Mouse (Mus musculus): ENCODE results near the gene Dtx1. TPM values are rescaled to one million over a fixed set of nuclear protein-coding genes. Genes with fewer than 3 reads are reported as not detected.
A peak's percentile ranks its signal among the peaks of the same experiment; 100 is the strongest.

The Dtx1 gene
- polyA plus RNA-seq, 1 experiment from 2014 or later = 34.2 TPM

- Histone ChIP-seq H3K27ac (no peak overlapping the region), H3K4me3 (replicated peaks) (no peak overlapping the region), H3K36me3 (no peaks in the 10 kb centered on the region), H3K4me1 (replicated peaks) (peaks cover 73% of the 10 kb centered on the region), H3K9ac (replicated peaks) (no peak overlapping the region), H3K9me3 (no peaks in the 10 kb centered on the region), H3K4me2 (replicated peaks) (no peak overlapping the region), H3K27me3 (no peaks in the 10 kb centered on the region)
- WGBS = 97% methylated on average over 2 of the region's 2 CpGs
- no peak for ATAC-seq
Measured at GRCm38 (mm10) chr5:120702969-120703368, 8.8 kb downstream of the Dtx1 start.

DNA sequence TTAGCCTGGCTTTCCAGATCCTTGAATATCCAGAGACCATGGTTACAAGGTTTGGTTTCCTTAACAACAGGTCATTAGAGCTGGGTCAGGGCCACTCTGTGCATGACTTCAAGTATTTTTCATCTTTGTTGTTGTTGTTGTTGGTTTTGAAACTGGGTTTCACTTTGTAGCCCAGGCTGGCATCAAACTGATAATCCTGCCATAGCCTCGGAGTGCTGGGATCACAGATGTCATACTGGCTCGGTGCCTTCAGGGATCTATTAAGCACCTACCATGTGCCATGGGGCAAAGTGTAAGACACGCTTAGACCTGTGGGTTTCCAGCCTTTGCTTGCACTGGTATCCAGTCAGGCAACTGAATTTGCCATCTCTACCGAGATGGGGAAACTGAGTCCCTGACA lies 9.3 kb downstream of the Dtx1 start:
- H3K36me3 ChIP-seq = no peaks in the 10 kb centered on the region
- no peak overlapping the region for H3K4me2 ChIP-seq (replicated peaks)
- no peak overlapping the region for H3K4me3 ChIP-seq (replicated peaks)
- no peaks in the 10 kb centered on the region for H3K9me3 ChIP-seq
- 88% methylated on average over 4 of the region's 4 CpGs for WGBS
- 0 out of 2 replicates have a peak, but pooled peaks cover 2% of the 10 kb centered on the region for H3K27me3 ChIP-seq
- no peak overlapping the region for H3K9ac ChIP-seq (replicated peaks)
- H3K27ac ChIP-seq = no peak overlapping the region
- peaks cover 72% of the 10 kb centered on the region for H3K4me1 ChIP-seq (replicated peaks)
- ATAC-seq = no peak

DNA sequence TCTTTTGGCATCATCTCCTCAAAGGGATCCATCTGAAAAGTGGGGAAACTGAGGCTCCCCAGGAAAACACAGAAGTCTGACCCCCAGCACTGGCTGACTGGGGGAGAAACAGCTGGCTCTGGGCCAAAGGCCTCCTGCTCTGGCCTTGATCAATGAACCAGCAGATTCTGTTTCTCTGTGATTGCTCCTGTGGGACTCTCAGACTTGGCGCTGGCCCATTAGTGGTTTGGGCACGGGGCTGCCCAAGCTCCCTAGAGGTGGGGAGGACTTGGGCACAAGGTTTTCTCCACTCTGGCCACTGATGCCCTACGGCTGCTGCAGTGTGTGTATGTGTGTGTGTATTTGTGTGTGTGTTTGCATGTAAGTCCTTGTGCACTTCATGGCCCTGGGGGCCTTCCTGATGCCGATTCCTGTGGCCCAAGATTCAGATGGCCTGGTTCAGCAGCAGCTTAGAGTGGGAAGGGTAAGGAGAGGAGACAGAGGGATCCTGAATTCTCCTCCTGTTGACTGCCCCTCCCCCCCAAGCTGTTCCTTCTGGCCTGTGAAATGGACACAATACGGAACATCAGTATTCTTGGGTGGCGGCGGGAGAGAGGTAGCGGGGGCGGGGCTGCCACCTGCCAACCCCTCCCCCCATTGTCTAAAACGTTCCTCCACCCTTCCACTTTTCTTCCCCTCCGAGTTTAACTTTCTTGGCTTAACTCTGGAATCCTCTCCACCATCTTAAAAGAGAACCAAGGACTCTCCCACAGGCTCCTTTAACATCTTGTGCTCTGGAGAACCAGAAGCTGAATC lies 10.5 kb downstream of the Dtx1 start:
- H3K4me1 ChIP-seq (replicated peaks) = peaks cover 63% of the 10 kb centered on the region
- 0 out of 2 replicates have a peak overlapping the region, but pooled peaks have one; percentile 8 for H3K9ac ChIP-seq (replicated peaks)
- ATAC-seq = no peak
- WGBS = 63% methylated on average over 11 of the region's 11 CpGs
- no peaks in the 10 kb centered on the region for H3K9me3 ChIP-seq
- H3K27ac ChIP-seq = no peak overlapping the region
- no peak overlapping the region for H3K4me2 ChIP-seq (replicated peaks)
- H3K4me3 ChIP-seq (replicated peaks) = no peak overlapping the region
- H3K36me3 ChIP-seq = no peaks in the 10 kb centered on the region
- peaks cover 13% of the 10 kb centered on the region for H3K27me3 ChIP-seq

- H3K27me3 ChIP-seq = peaks cover 36% of the 10 kb centered on the region
- H3K9ac ChIP-seq (replicated peaks) = no peak overlapping the region
- WGBS = 35% methylated on average over 16 of the region's 16 CpGs
- 0 out of 2 replicates have a peak, but pooled peaks have one; percentile 40 for ATAC-seq
- H3K4me1 ChIP-seq (replicated peaks) = peaks cover 52% of the 10 kb centered on the region
- H3K9me3 ChIP-seq = no peaks in the 10 kb centered on the region
- peak overlapping the region; percentile 44 for H3K27ac ChIP-seq
- peaks cover 8% of the 10 kb centered on the region for H3K36me3 ChIP-seq
- no peak overlapping the region for H3K4me3 ChIP-seq (replicated peaks)
- no peak overlapping the region for H3K4me2 ChIP-seq (replicated peaks)
Measured at GRCm38 (mm10) chr5:120698801-120699391, 12.8 kb downstream of the Dtx1 start.

- ATAC-seq = no peak
- Histone ChIP-seq H3K4me2 (replicated peaks) (no peak overlapping the region), H3K4me3 (replicated peaks) (no peak overlapping the region), H3K4me1 (replicated peaks) (peaks cover 52% of the 10 kb centered on the region), H3K27me3 (peaks cover 44% of the 10 kb centered on the region), H3K27ac (no peak overlapping the region), H3K9me3 (no peaks in the 10 kb centered on the region), H3K9ac (replicated peaks) (no peak overlapping the region), H3K36me3 (peaks cover 13% of the 10 kb centered on the region)
- 61% methylated on average over 3 of the region's 3 CpGs for WGBS
Measured at GRCm38 (mm10) chr5:120698181-120698580, 13.5 kb downstream of the Dtx1 start.

DNA sequence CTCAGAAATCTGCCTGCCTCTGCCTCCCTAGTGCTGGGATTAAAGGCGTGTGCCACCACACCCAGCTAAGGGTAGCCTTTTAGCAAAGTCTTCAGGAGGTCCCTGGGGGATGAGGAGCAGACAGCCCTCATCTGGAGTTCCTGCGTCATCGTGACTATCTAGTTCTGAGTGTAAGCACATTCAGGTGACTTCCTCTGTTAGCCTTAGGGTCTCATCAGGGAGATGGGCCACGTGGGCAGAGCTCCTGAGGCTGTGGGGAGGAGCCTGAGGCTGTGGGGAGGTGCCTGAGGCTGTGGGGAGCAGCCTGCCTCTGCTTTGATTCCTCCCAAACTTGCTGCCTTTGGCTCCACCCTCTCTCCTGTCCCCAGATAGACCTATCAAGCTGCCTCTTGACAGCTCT lies 14.9 kb downstream of the Dtx1 start:
- Histone ChIP-seq H3K27me3 (peaks cover 55% of the 10 kb centered on the region), H3K4me1 (replicated peaks) (peaks cover 52% of the 10 kb centered on the region), H3K36me3 (peaks cover 26% of the 10 kb centered on the region), H3K4me2 (replicated peaks) (no peak overlapping the region), H3K9ac (replicated peaks) (no peak overlapping the region), H3K4me3 (replicated peaks) (no peak overlapping the region), H3K27ac (no peak overlapping the region), H3K9me3 (no peaks in the 10 kb centered on the region)
- no peak for ATAC-seq
- WGBS = 54% methylated on average over 4 of the region's 4 CpGs

DNA sequence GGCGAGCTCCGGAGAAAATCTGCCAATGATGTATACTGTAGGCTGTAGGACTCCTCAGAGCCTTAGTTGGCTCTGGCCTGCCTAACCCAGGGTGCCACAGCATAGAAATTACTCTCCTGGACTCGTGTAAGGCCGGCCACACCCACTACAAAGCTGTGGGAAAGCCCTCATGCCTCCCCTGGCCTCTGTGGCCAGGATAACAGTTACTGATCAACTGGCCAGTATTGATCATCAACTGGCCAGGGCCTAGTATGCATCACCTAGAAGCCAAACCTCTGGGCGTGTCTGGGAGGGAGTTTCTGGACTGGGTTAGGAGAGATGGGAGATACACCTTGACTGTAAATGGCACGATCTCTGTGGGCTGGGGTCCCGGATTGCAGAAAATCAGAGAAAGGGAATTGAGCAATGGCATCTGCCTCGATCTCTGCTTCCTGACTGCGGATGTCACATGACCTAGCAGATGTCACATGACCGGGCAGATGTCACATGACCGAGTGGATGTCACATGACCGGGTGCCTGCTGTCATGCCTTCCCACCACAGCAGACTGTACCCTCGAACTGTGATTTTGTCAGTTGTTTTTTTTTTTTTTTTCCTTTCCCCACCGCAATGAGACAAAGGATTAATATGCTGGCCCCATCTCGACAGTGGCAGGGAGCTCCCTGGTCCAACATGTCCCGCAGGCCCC lies 15.5 kb downstream of the Dtx1 start:
- no peak overlapping the region for H3K27ac ChIP-seq
- H3K4me2 ChIP-seq (replicated peaks) = no peak overlapping the region
- 72% methylated on average over 16 of the region's 16 CpGs for WGBS
- no peaks in the 10 kb centered on the region for H3K9me3 ChIP-seq
- no peak overlapping the region for H3K4me3 ChIP-seq (replicated peaks)
- H3K4me1 ChIP-seq (replicated peaks) = peaks cover 49% of the 10 kb centered on the region
- peaks cover 31% of the 10 kb centered on the region for H3K36me3 ChIP-seq
- ATAC-seq = no peak
- no peak overlapping the region for H3K9ac ChIP-seq (replicated peaks)
- peaks cover 61% of the 10 kb centered on the region for H3K27me3 ChIP-seq

DNA sequence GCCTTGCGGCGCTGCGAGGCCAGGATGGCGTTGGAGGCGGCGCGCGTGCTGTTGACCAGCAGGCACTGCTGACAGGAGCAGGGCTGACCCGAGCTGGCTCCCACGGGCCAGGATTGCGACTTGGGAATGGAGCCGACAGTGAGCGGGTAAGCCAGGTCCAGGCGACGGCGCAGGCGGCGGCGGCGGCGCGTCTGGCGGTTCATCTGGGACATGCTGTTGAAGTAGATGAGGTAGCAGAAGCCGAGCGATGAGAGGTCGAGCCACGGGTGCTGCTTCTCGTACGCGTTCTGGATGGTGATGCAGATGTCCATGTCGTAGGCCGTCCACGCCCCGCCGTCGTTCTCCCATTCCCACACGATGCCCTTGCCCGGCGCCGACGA lies 17.0 kb downstream of the Dtx1 start:
- Histone ChIP-seq H3K4me2 (replicated peaks) (peak overlapping the region; percentile 30), H3K9me3 (no peaks in the 10 kb centered on the region), H3K4me1 (replicated peaks) (peaks cover 36% of the 10 kb centered on the region), H3K36me3 (peaks cover 38% of the 10 kb centered on the region), H3K27me3 (peaks cover 63% of the 10 kb centered on the region), H3K27ac (no peak overlapping the region), H3K4me3 (replicated peaks) (peak overlapping the region; percentile 6; the same call in 1 of the 2 replicates), H3K9ac (replicated peaks) (0 out of 2 replicates have a peak overlapping the region, but pooled peaks have one; percentile 23)
- 5% methylated on average over 41 of the region's 41 CpGs for WGBS
- no peak for ATAC-seq

- Histone ChIP-seq H3K27me3 (peaks cover 63% of the 10 kb centered on the region), H3K9ac (replicated peaks) (0 out of 2 replicates have a peak overlapping the region, but pooled peaks have one; percentile 23), H3K4me2 (replicated peaks) (peak overlapping the region; percentile 30), H3K27ac (no peak overlapping the region), H3K4me1 (replicated peaks) (peaks cover 30% of the 10 kb centered on the region), H3K36me3 (peaks cover 38% of the 10 kb centered on the region), H3K4me3 (replicated peaks) (peak overlapping the region; percentile 6; the same call in 1 of the 2 replicates), H3K9me3 (no peaks in the 10 kb centered on the region)
- no peak for ATAC-seq
- 14% methylated on average over 38 of the region's 38 CpGs for WGBS
Measured at GRCm38 (mm10) chr5:120693931-120694694, 17.6 kb downstream of the Dtx1 start.

DNA sequence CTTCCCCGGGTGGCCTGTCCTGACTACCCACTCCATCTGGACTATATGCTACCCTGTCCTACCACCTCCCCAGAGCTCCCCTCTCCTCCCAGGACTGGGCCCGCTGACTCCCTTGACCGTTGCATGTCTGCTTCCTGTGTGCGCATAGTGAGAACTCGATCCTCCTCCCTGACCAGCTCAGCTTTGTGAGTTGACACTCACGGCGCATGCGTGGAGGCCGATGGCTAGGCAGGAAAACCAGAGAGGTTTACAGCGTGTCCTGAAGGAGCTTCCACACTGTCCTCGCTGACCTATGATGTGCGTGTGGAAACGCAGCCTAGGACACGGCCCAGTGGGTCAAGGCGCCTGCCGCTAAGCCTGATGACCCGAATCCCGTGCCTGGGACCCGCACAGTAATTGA lies 19.7 kb downstream of the Dtx1 start:
- 81% methylated on average over 19 of the region's 19 CpGs for WGBS
- H3K9me3 ChIP-seq = no peaks in the 10 kb centered on the region
- H3K27me3 ChIP-seq = peaks cover 57% of the 10 kb centered on the region
- H3K4me2 ChIP-seq (replicated peaks) = no peak overlapping the region
- H3K4me3 ChIP-seq (replicated peaks) = no peak overlapping the region
- no peak overlapping the region for H3K9ac ChIP-seq (replicated peaks)
- H3K36me3 ChIP-seq = peaks cover 48% of the 10 kb centered on the region
- ATAC-seq = no peak
- peaks cover 11% of the 10 kb centered on the region for H3K4me1 ChIP-seq (replicated peaks)
- H3K27ac ChIP-seq = no peak overlapping the region

GRCm38 (mm10) chr5:120690417-120690816 lies 21.3 kb downstream of the Dtx1 start:
- Histone ChIP-seq H3K9me3 (no peaks in the 10 kb centered on the region), H3K4me2 (replicated peaks) (no peak overlapping the region), H3K4me3 (replicated peaks) (no peak overlapping the region), H3K4me1 (replicated peaks) (peaks cover 11% of the 10 kb centered on the region), H3K27ac (no peak overlapping the region), H3K27me3 (peaks cover 47% of the 10 kb centered on the region), H3K9ac (replicated peaks) (no peak overlapping the region), H3K36me3 (peaks cover 59% of the 10 kb centered on the region)
- 58% methylated on average over 4 of the region's 4 CpGs for WGBS
- ATAC-seq = peak; percentile 17; the same call in 1 of the 2 replicates
